Mouse (Mus musculus): ENCODE measurements around the gene Cpt2.

Gene Cpt2

DNA sequence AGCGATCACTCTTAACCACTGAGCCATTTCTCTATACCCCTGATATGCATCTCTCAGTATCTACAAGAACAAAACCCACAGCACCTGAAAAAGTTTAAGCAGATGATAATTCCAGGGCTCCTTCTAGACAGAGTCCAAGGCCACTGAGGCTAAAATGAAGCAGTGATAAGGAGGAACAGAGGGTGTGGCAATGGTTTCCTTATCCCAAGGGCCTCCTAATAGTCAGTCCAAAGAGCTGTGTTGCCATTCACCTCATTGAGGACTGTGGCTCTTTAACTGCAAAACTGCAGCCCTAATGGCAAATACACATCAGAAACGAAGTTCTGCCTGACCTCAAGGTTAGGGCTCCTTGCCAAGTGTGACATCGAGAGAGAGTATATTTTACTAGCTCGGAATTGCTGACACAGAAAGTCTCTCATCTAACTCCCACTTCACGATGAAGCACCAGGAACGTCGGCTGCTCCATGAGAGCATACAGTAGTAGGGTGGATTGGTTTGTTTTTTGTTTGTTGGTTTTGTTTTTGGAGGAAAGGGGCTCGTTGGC is 2.2 kb downstream of the Cpt2 start:
- peak; percentile 82 for DNase-seq (ENCODE audit: low spot score)

DNA sequence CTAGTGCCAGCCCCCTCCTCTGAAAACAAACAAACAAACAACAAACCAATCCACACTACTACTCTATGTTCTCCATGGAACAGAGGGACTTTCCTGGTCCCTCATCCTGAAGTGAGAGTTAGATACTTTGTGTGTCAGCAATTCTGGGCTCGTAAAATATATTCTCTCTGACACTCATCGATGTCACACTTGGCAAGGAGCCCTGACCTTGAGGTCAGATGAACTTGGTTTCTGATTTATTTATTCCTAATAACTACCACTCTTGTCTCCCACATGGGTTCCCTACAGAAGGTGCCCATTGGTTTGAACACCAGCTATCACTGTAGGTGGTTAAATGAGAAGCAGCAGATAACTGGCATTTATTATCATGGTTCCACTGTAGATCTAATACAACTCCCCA is 3.1 kb downstream of the Cpt2 start:
- peak; percentile 50 for DNase-seq (ENCODE audit: low spot score)

DNA sequence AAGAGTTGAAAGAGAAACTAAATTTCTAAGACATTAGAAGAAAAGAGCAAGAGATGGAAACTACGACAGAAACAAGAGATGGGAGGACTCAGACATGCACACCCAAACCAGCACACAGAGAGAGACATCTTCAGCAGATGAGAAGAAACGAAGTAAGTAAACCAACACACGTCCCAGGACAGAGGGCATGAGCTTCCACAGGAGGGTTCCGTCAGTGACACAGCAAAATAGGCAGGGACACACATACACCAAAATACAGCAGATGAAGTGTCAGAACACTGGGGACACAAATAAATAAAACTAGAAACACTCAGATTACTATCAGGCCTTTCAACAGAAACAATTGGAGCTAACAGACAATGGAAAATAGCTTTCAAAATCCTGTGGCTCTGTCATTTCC is 13.4 kb downstream of the Cpt2 start:
- no peak for DNase-seq (ENCODE audit: low spot score)

DNA sequence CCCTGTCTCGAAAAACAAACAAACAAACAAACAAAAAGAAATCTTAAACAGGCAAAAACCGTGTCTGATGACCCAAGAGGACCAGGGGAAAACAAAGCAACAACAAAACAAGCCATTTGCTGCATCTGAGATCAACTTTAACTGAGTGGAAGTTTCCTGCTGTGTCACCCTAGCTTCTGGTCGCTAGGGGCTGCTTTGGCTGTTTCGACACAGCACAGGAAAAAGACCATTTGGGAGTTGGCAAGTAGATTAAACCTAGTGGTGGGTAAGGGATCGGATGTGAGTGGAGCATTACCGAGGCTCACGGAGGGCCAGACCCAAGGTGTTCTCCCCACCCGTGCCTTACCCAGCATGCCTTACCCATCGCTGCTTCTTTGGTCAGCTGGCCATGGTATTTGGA is 16.8 kb downstream of the Cpt2 start:
- DNase-seq (ENCODE audit: low spot score): no peak

- DNase-seq (ENCODE audit: low spot score): no peak
These were observed 19.2 kb downstream of the Cpt2 start for GRCm38 (mm10) chr4:107904252-107904651.

- peak; percentile 69 for DNase-seq (ENCODE audit: low spot score)
These were observed 23.2 kb downstream of the Cpt2 start for GRCm38 (mm10) chr4:107900206-107900605.

GRCm38 (mm10) chr4:107899211-107899927 is 24.0 kb downstream of the Cpt2 start:
- no peak for DNase-seq (ENCODE audit: low spot score)

DNA sequence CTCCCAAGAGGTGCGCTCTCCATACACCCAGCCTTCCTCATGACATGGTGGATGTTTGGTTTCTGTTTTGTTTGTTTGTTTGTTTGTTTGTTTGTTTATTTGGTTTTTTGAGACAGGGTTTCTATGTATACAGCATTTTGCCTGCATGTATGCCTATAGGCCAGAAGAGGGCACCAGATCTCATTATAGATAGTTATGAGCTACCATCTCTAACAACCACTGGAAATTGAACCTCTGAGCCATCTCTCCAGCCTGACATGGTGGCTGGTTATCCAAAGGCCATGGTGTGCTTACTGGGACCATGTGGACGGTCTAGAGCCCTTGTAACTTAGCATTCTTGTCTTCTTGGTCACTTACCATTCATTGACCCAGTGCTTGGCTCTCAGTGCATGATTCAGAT is 30.7 kb downstream of the Cpt2 start:
- DNase-seq (ENCODE audit: low spot score): peak; percentile 52

DNA sequence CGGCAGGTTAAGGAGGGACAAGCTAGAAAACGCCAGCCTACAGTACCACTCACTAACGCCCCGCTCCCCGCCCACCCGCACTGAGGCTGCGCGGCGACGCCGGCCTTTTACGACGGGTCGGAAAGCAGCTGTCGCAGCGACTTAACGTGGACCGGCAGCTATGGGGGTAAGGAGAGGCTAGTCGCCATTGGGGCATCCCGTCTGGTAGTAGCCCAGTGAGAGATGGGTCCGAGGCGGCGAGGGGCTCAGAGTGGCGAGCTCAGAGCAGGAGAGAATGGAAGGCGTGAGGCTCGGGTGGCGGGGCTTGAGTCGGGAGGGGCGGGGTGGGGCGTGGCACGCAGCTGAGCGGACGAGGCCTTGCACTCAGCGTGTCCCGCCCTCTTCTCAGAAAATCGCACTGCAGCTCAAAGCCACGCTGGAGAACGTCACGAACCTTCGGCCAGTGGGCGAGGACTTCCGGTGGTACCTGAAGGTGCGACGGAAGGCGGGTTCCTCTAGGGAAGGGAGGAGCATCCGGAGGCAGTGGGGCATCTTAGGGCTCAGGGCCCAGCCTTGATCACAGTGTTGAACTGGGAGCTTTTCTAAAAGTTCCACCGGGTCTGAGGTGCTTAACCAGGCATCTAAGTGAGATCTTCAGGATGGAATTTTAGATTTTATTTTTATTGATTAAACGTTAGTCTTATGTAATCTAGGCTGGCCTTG is 33.5 kb downstream of the Cpt2 start, which contains the start of gene 0610037L13Rik:
0610037L13Rik (plus strand) TSS at position 83 of the 702 bp plus-strand sequence.
- DNase-seq (ENCODE audit: low spot score): peak; percentile 94

- no peak for DNase-seq (ENCODE audit: low spot score)
These were observed 34.1 kb downstream of the Cpt2 start for GRCm38 (mm10) chr4:107889385-107889730.

- DNase-seq (ENCODE audit: low spot score): no peak
These were observed 37.0 kb downstream of the Cpt2 start for GRCm38 (mm10) chr4:107886371-107886770.

- no peak for DNase-seq (ENCODE audit: low spot score)
These were observed 41.8 kb downstream of the Cpt2 start for GRCm38 (mm10) chr4:107881631-107882030.

DNA sequence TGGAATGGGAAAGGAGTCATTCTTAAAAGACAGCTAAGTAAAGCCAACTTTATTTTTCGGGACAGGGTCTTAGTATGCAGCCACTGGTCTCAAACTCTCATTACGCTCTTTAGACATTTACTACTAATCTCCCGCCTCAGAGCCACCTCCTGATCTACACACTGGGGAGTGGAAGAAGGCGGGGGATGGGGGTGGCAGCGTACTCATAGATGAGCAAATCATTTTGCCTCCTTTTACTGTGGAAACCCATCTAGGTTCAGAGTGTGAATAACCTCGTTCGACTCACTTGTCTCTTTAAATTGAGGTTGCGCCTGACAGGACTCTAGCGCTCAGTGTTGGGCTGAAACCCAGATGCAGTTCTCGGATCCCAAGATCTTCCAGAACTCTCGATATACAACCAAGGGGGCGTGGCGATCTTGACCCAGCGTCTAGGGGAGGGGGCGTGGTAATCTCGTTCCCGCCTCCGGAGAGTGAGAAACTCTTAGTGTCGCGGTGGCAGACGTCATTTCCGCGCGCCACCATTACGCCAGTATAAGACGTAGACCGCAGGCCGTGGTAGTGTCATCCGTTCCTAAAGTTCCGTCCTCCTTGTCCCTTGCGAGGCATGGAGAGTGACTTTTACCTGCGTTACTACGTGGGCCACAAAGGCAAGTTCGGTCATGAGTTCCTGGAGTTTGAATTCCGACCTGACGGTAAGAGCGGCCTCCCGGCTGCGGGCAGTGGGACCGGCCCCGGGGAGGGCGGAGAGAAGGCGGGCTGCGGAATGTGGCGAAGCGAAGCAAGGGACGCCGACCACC is 44.0 kb downstream of the Cpt2 start, which contains the start of gene Magoh:
Magoh (plus strand) TSS at position 502 of the 797 bp plus-strand sequence.
- peak; percentile 98 for DNase-seq (ENCODE audit: low spot score)

- no peak for DNase-seq (ENCODE audit: low spot score)
These were observed 58.5 kb downstream of the Cpt2 start for GRCm38 (mm10) chr4:107864866-107865265.

DNA sequence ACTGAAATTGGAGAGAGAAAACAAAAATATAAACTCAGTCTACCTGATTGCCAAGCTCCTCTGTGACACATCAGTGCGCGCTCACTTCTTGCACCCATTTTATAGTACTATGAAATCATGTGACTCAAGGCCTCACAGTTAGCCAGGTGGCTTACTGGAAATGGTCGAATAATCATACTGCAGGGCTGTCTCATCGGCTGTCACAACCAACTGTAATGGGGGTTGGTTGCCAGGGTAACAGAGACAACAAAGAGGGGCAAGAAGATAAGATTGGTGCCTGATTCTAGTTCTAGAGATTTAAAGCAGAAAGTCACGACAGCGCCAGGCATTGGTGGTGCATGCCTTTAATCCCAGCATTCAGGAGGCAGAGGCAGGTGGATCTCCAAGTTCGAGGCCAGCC is 64.4 kb downstream of the Cpt2 start:
- no peak for DNase-seq (ENCODE audit: low spot score)

DNA sequence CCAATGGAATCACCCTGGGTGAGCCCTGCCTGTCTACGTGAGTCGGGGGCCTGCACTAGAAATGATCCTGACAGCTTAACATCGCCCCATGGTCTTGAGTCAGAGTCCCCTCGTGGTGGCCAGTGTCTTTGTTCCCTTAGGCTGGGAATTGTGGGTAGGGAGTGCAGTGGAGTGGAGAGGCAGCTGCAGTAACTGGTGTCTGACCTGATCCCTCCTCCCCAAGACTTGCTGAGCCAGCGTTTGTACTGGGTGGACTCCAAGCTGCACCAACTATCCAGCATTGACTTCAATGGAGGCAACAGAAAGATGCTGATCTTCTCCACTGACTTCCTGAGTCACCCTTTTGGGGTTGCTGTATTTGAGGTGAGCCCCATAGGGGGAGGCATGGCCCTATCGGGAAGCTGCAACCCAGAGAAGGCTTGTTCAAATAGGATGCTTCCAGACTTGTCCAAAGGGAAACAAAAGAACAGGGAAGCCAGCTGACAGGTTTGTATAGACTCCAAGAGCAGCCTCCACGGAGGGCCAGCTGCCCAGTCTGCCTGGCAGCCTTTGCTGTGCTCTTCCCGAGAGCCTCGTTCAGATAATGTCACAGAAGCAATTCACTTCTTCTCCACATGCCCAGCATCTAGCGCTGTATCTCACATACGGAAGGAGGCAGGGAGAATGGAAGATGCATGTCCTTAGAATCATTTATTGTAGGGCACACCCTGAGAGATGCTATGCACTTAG is 66.3 kb downstream of the Cpt2 start:
- peak; percentile 21 for DNase-seq (ENCODE audit: low spot score)
